Mouse (Mus musculus) intestine, postnatal 0 days (tissue): ENCODE measurements at regions not wholly inside any gene's neighbourhood (a gene's known extent, or its start where the extent isn't known, plus 50 kb on each side); places are given as distances from the start of the nearest gene placed in this dataset.

ENCODE experiments used
- ATAC-seq: fragments of 200-750 bp; cut with Nextera tagmentation; 2 replicates; pipeline ENCODE4 v1.8.0; 2017; ENCODE audit warnings: mild to moderate bottlenecking, moderate TSS enrichment, moderate library complexity
- H3K27ac ChIP-seq: fragments of 300-500 bp; sonication (generic); 2 replicates; pipeline ENCODE4 v1.5.1; 2014; ENCODE audit warnings: mild to moderate bottlenecking, low read depth, low read length, moderate library complexity
- H3K27me3 ChIP-seq: fragments of 300-500 bp; sonication (generic); replicated peaks from 2 replicates; pipeline ENCODE4 v1.6.1; 2014; ENCODE audit warnings: low read length, mixed read lengths; ENCODE audit not compliant: control insufficient read depth, insufficient read depth
- H3K36me3 ChIP-seq: fragments of 300-500 bp; sonication (generic); 2 replicates; pipeline ENCODE4 v1.6.1; 2014; ENCODE audit warnings: mild to moderate bottlenecking, moderate library complexity; ENCODE audit not compliant: control insufficient read depth, insufficient read depth
- H3K4me1 ChIP-seq: fragments of 300-500 bp; sonication (generic); replicated peaks from 2 replicates; pipeline ENCODE4 v1.6.1; 2014; ENCODE audit warnings: antibody characterized with exemption, low read length, mixed read lengths; ENCODE audit not compliant: control insufficient read depth, insufficient read depth
- H3K4me2 ChIP-seq: fragments of 300-500 bp; sonication (generic); replicated peaks from 2 replicates; pipeline ENCODE4 v1.6.1; 2014; ENCODE audit warnings: low read depth, mild to moderate bottlenecking, moderate library complexity
- H3K4me3 ChIP-seq: fragments of 300-500 bp; sonication (generic); 2 replicates; pipeline ENCODE4 v1.5.1; 2014; ENCODE audit warnings: low read depth, low read length
- H3K9ac ChIP-seq: fragments of 300-500 bp; sonication (generic); 2 replicates; pipeline ENCODE4 v1.6.1; 2014; ENCODE audit warnings: mild to moderate bottlenecking, low read depth, low read length
- H3K9me3 ChIP-seq: fragments of 300-500 bp; sonication (generic); 2 replicates; pipeline ENCODE4 v1.6.1; 2016; ENCODE audit warnings: mixed run types; ENCODE audit not compliant: control insufficient read depth
- CTCF ChIP-seq: sonication (generic); IDR thresholded peaks from 2 replicates; pipeline ENCODE4 v1.5.1; 2016; ENCODE audit warnings: low read depth, mild to moderate bottlenecking, control low read depth, antibody characterized with exemption, moderate library complexity
- WGBS: fragments of 180-500 bp; shearing (Covaris S2); extraction: QIAGEN DNeasy Blood & Tissue Kit; methylation state at CpG from one replicate; pipeline ENCODE4 v1.1.7; 2014; 5-methylcytosine and 5-hydroxymethylcytosine counted together

DNA sequence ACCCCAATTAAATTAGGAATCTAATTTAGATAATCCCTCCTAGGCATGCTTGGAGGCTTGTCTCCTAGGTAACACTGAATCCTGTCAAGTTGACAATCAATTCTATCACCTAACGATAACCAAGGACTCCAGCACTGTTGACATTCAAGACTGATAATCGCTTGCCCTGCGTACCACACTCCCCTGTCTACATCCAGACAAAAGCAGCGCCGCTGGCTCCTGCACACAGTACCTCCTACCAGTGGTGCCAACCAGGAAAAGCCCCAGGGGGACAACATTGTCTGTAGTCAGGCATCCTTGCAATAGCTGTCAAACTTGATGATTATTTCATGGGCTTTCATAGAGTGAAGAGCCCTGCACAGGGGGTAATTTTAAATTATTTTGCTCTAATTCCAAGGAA, 253.4 kb upstream of the Prok2 start:
- WGBS: 41% methylated on average over 5 of the region's 5 CpGs
- no peak for ATAC-seq
- Histone ChIP-seq H3K4me1 (no peaks in the 10 kb centered on the region), H3K9ac (no peak overlapping the region), H3K36me3 (no peaks in the 10 kb centered on the region), H3K4me2 (no peak overlapping the region), H3K4me3 (no peak overlapping the region), H3K27me3 (no peaks in the 10 kb centered on the region), H3K27ac (no peak overlapping the region), H3K9me3 (no peaks in the 10 kb centered on the region)
- no peak for TF ChIP-seq CTCF

DNA sequence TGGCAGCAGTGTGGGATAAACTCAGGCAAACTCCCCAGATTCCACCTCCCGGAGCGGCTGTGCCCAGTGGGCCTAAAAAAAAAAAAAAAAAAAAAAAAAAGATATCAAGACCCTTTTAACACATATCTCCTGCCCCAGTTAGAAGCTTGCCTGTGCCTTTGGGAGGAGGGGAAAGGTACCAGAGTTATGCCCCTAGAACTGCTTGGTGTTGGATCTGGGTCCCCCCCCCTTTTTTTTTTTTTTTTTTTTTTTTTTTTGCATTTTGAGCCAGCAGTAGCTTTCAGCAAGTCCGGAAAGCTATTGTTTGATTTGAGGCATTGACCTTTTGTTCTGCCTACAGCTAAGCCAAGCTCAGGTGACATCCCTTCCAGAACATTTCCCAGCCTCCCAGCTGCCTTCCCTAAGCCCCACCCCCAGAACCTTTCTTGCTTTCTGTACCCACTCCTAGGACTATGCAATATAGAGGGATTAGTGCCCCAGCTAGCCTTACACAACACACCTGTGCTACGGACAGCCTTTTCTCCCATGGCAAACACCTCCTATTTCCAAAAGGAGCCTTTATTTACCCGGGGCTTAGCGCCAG, 252.1 kb upstream of the Prok2 start:
- H3K27me3 ChIP-seq: no peaks in the 10 kb centered on the region
- H3K36me3 ChIP-seq: no peaks in the 10 kb centered on the region
- ATAC-seq: no peak
- no peak overlapping the region for H3K27ac ChIP-seq
- WGBS: 66% methylated on average over 6 of the region's 6 CpGs
- H3K9ac ChIP-seq: no peak overlapping the region
- H3K9me3 ChIP-seq: no peaks in the 10 kb centered on the region
- no peaks in the 10 kb centered on the region for H3K4me1 ChIP-seq
- TF ChIP-seq CTCF: no peak
- H3K4me2 ChIP-seq: no peak overlapping the region
- no peak overlapping the region for H3K4me3 ChIP-seq

DNA sequence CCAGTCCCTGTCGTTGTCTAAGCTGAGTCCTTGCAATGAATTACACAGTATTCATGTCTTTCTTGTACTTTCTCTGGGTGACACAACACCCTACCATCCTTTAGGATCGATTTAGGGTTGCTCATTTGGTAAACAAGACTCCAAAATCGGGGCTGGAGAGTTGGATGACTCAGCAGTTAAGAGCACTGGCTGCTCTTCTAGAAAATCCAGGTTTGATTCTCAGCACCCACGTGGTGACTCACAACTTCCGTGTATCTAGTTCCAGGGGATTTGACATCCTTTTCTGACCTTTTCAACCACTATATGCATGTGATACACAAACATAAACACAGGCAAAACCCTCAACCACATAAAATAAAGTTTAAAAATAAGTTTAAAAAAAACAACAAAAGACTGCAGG, 250.0 kb upstream of the Prok2 start:
- Histone ChIP-seq H3K9ac (no peak overlapping the region), H3K27ac (no peak overlapping the region), H3K36me3 (no peaks in the 10 kb centered on the region), H3K27me3 (no peaks in the 10 kb centered on the region), H3K4me2 (no peak overlapping the region), H3K9me3 (no peaks in the 10 kb centered on the region), H3K4me3 (no peak overlapping the region), H3K4me1 (no peaks in the 10 kb centered on the region)
- TF ChIP-seq CTCF: no peak
- ATAC-seq: no peak
- WGBS: 65% methylated on average over 5 of the region's 5 CpGs

DNA sequence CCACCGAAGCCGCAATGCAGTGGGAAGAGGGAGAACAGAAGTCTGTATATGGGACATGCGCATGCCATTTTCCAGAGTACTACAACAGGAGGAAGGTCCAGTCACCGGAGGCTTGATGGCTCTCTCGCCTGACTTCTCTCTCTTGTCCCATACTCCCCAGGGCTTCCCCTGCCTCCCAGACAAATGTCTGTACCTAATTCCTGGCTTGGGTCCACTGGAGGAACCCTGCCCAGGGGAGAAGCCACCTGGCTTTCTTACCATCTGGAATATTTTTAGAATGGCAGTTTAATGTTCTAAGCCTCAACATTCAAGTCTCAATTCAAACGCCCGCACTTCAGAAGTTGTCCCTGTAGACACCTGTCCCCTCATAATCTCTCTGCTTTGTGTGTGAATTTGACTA, 249.3 kb upstream of the Prok2 start:
- no peaks in the 10 kb centered on the region for H3K9me3 ChIP-seq
- H3K36me3 ChIP-seq: no peaks in the 10 kb centered on the region
- ATAC-seq: no peak
- H3K4me3 ChIP-seq: no peak overlapping the region
- 93% methylated on average over 7 of the region's 7 CpGs for WGBS
- no peak for TF ChIP-seq CTCF
- H3K9ac ChIP-seq: no peak overlapping the region
- H3K27me3 ChIP-seq: no peaks in the 10 kb centered on the region
- H3K4me2 ChIP-seq: no peak overlapping the region
- H3K4me1 ChIP-seq: no peaks in the 10 kb centered on the region
- H3K27ac ChIP-seq: no peak overlapping the region

DNA sequence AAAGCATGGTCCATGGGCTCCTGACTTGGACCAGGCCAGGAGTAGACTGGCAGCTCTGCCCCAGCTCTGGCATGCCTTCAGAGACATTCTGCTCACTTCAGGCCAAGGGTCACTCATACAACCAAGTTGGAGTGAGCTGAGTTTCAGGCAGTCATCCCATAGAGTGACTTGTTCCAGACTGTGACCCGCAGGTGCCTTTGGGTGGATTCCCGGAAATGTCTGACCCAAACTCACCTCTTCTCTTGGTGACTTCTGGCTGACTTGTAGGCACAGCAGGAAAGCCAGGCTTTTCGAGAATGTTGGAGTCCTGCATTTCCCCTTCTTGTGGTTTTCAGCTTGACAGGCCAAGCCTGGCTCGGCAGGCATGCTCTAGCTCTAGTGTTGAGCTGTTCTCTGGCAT, 248.3 kb upstream of the Prok2 start:
- no peak overlapping the region for H3K4me2 ChIP-seq
- H3K9me3 ChIP-seq: no peaks in the 10 kb centered on the region
- no peak overlapping the region for H3K27ac ChIP-seq
- 81% methylated on average over 4 of the region's 4 CpGs for WGBS
- no peak for ATAC-seq
- H3K27me3 ChIP-seq: no peaks in the 10 kb centered on the region
- no peak for TF ChIP-seq CTCF
- no peak overlapping the region for H3K4me3 ChIP-seq
- H3K9ac ChIP-seq: no peak overlapping the region
- H3K4me1 ChIP-seq: no peaks in the 10 kb centered on the region
- no peaks in the 10 kb centered on the region for H3K36me3 ChIP-seq

DNA sequence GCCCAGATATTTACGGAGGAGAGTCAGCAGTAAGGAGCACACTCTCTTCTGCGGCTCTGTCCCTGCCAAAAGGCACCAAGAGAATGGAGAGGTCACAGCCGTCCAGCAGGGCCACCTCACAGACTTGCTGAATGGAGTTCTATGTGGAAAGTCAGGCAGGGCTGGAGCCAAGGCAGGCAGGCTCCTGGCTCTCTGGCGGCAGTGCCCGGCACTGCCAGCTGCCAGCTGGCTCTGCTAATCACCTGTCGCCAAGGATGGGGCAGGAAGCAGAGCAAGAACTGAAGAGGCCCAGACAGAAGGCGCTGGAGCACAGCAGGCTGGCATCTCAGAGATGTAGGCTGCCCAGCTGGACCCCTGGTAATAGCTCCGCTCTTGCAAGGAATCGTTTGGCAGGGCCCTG, 245.2 kb upstream of the Prok2 start:
- Histone ChIP-seq H3K4me2 (no peak overlapping the region), H3K9me3 (no peaks in the 10 kb centered on the region), H3K27me3 (no peaks in the 10 kb centered on the region), H3K36me3 (no peaks in the 10 kb centered on the region), H3K4me1 (no peaks in the 10 kb centered on the region), H3K4me3 (no peak overlapping the region), H3K27ac (no peak overlapping the region), H3K9ac (no peak overlapping the region)
- no peak for TF ChIP-seq CTCF
- ATAC-seq: no peak
- WGBS: 60% methylated on average over 9 of the region's 9 CpGs

DNA sequence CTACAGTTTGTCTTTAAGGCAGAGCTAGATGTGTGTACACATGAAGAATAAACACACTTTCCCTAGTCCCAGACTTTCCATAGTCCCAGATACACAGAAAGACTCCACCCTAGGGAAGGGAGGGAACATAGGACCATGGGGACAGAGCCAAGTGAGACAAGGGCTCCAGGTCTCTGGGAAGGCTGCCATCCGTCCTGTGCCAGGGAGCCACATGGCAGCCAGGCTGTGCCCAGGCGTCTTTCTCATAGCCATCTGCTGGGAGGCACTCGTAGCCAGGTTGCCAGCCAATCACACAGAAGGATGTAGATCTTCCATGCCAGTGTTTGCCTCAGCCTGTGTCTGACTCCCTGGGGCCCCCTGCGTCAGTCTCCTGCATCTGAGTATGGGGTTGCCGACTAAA, 242.7 kb upstream of the Prok2 start:
- ATAC-seq: no peak
- no peaks in the 10 kb centered on the region for H3K36me3 ChIP-seq
- TF ChIP-seq CTCF: no peak
- no peaks in the 10 kb centered on the region for H3K27me3 ChIP-seq
- no peaks in the 10 kb centered on the region for H3K9me3 ChIP-seq
- H3K4me2 ChIP-seq: no peak overlapping the region
- H3K4me3 ChIP-seq: no peak overlapping the region
- no peak overlapping the region for H3K9ac ChIP-seq
- no peak overlapping the region for H3K27ac ChIP-seq
- H3K4me1 ChIP-seq: no peaks in the 10 kb centered on the region
- 59% methylated on average over 5 of the region's 5 CpGs for WGBS
